Mouse (Mus musculus) urinary bladder, postnatal 4 days (tissue): Measurements from ENCODE around the gene Dnajc17.

Source experiments
- DNase-seq, 2 experiments: peaks; one replicate each; pipeline ENCODE4 v3.0.0; 2021 to 2022; ENCODE audit warnings: low spot score in 2 of 2

The Dnajc17 gene

GRCm38 (mm10) chr2:119163135-119163534, 45.5 kb downstream of the Dnajc17 start:
- DNase-seq = no peak

GRCm38 (mm10) chr2:119161247-119161646, 47.3 kb downstream of the Dnajc17 start:
- DNase-seq = no peak

- DNase-seq = no peak
Observed at GRCm38 (mm10) chr2:119157836-119158235, 50.8 kb downstream of the Dnajc17 start.

GRCm38 (mm10) chr2:119156681-119157572, 51.7 kb downstream of the Dnajc17 start, which contains the start of gene Rmdn3:
TSS of gene Rmdn3 (minus strand) at chr2:119157034.
- peak; percentile 86 to 94 for DNase-seq

- no peak for DNase-seq
Observed at GRCm38 (mm10) chr2:119156081-119156680, 52.4 kb downstream of the Dnajc17 start.

- DNase-seq = no peak
Observed at GRCm38 (mm10) chr2:119155388-119155787, 53.2 kb downstream of the Dnajc17 start.

- DNase-seq = no peak
Observed at GRCm38 (mm10) chr2:119154683-119155082, 53.9 kb downstream of the Dnajc17 start.

- DNase-seq = no peak
Observed at GRCm38 (mm10) chr2:119152255-119152654, 56.3 kb downstream of the Dnajc17 start.

GRCm38 (mm10) chr2:119147775-119148174, 60.8 kb downstream of the Dnajc17 start:
- no peak for DNase-seq

GRCm38 (mm10) chr2:119147160-119147678, 61.4 kb downstream of the Dnajc17 start:
- peak in 1 of 2 experiments; percentile 29 for DNase-seq

- no peak for DNase-seq
Observed at GRCm38 (mm10) chr2:119146435-119146834, 62.2 kb downstream of the Dnajc17 start.

- DNase-seq = no peak
Observed at GRCm38 (mm10) chr2:119145199-119145598, 63.4 kb downstream of the Dnajc17 start.

- DNase-seq = no peak
Observed at GRCm38 (mm10) chr2:119136346-119136898, 72.2 kb downstream of the Dnajc17 start.
